Comparison of ENCODE assay signal across 7 mouse cellular contexts in the genomic region with DNA sequence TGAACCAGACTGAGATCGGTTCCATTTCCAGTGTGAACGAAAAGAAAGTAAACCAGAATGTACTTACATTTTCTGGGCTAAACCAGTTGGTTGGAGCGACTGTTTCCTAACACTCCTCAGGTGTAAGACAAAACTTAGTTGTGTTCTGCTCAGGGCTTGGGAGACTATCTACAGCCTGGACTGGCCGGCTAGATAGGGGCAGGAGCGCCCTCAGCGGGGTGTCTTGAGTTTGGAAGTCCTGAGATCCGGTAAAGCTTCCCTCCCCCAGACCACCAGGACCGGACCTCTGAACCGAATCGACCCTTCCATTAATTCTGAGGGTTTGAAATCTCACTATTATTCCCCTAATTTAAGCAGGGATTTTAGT. TPM values are rescaled to one million over a fixed set of nuclear protein-coding genes. Genes with fewer than 3 reads are reported as not detected.
DNase-seq lines count a peak whose midpoint lies in the region; ATAC-seq and TF ChIP-seq lines count a peak whose summit lies in the region.

No protein-coding gene starts in this region.

- H3K27me3 ChIP-seq in heart, embryonic 14.5 days (ENCODE audit: control insufficient read depth, insufficient read depth, low read length), result peaks cover 17% of the 10 kb centered on the region; the same call in 1 of the 2 replicates
- H3K27me3 ChIP-seq in megakaryocyte, embryonic 14.5 days (replicated peaks), result peaks cover 3% of the 10 kb centered on the region
- H3K27me3 ChIP-seq in stomach, postnatal 0 days (ENCODE audit: control insufficient read depth, insufficient read depth, low read length), result no peaks in the 10 kb centered on the region

- H3K9me3 ChIP-seq in heart, embryonic 14.5 days (ENCODE audit: control insufficient read depth, low read length), result peaks cover 11% of the 10 kb centered on the region; the same call in 1 of the 2 replicates
- peaks cover 19% of the 10 kb centered on the region for H3K9me3 ChIP-seq in megakaryocyte, embryonic 14.5 days
- H3K9me3 ChIP-seq in stomach, postnatal 0 days (ENCODE audit: control insufficient read depth, low read length), result 0 out of 2 replicates have a peak, but pooled peaks cover 3% of the 10 kb centered on the region

- peak overlapping the region; percentile 73 for H3K27ac ChIP-seq in brown adipose tissue, adult 24 weeks (replicated peaks; ENCODE audit: low read depth, low read length)
- H3K27ac ChIP-seq in heart, embryonic 14.5 days (replicated peaks in 1 of 2; ENCODE audit: control insufficient read depth in 1 of 2, insufficient read depth in 1 of 2, low read depth in 2 of 2, low read length in 2 of 2), result peak overlapping the region; percentile 35 to 76
- peak overlapping the region; percentile 77 for H3K27ac ChIP-seq in stomach, postnatal 0 days (replicated peaks)

- H3K4me1 ChIP-seq in brown adipose tissue, adult 24 weeks (ENCODE audit: control insufficient read depth, insufficient read depth, insufficient read length, low read length), result no peaks in the 10 kb centered on the region
- peaks cover 0 to 3% of the 10 kb centered on the region in 2 experiments; a peak in 2 of 4 replicates for H3K4me1 ChIP-seq in heart, embryonic 14.5 days (ENCODE audit: control insufficient read depth in 2 of 2, insufficient read depth in 2 of 2, low read length in 2 of 2)
- H3K4me1 ChIP-seq in megakaryocyte, embryonic 14.5 days, result peaks cover 42% of the 10 kb centered on the region
- H3K4me1 ChIP-seq in stomach, postnatal 0 days (replicated peaks; ENCODE audit: control insufficient read depth, insufficient read depth), result no peaks in the 10 kb centered on the region

- DNase-seq in R1 (ENCODE audit: low read depth, low spot score), result peak; percentile 59
- DNase-seq in kidney, postnatal 4 days, result peak; percentile 63 to 79
- peak; percentile 55 for DNase-seq in stomach, postnatal 0 days (ENCODE audit: low spot score)
- DNase-seq in frontal cortex, postnatal 25 days (ENCODE audit: low spot score in 2 of 2), result no peak

- peak; percentile 56 for TF ChIP-seq CTCF in stomach, postnatal 0 days (IDR thresholded peaks at IDR 0.05; ENCODE audit: low read depth)

- TF ChIP-seq EP300 in stomach, postnatal 0 days (optimal IDR thresholded peaks at IDR 0.05), result no peak

- under 1% methylated on average over 10 of the region's 10 CpGs for WGBS in heart, embryonic 14.5 days
- WGBS in stomach, postnatal 0 days, result 2% methylated on average over 10 of the region's 10 CpGs

- peak overlapping the region; percentile 80 for H3K9ac ChIP-seq in heart, embryonic 14.5 days (ENCODE audit: low read length)
- peak overlapping the region; percentile 77 for H3K9ac ChIP-seq in stomach, postnatal 0 days (ENCODE audit: low read length)

- peak overlapping the region; percentile 98 for H3K4me2 ChIP-seq in heart, embryonic 14.5 days (ENCODE audit: low read length)
- peak overlapping the region; percentile 92 for H3K4me2 ChIP-seq in stomach, postnatal 0 days (replicated peaks; ENCODE audit: low read depth)

- no peaks in the 10 kb centered on the region for H3K36me3 ChIP-seq in heart, embryonic 14.5 days (ENCODE audit: control insufficient read depth, insufficient read depth, low read length)
- H3K36me3 ChIP-seq in megakaryocyte, embryonic 14.5 days (replicated peaks; ENCODE audit: low read length), result peaks cover 28% of the 10 kb centered on the region
- H3K36me3 ChIP-seq in stomach, postnatal 0 days (ENCODE audit: control insufficient read depth, insufficient read depth, low read length), result no peaks in the 10 kb centered on the region

- peak overlapping the region; percentile 81 for H3K4me3 ChIP-seq in brown adipose tissue, adult 24 weeks (ENCODE audit: insufficient read depth, low read depth, low read length)
- H3K4me3 ChIP-seq in heart, embryonic 14.5 days (ENCODE audit: control insufficient read depth in 1 of 2, insufficient read depth in 1 of 2, low read depth in 1 of 2, low read length in 2 of 2), result peak overlapping the region; percentile 63 to 65
- peak overlapping the region; percentile 98 for H3K4me3 ChIP-seq in megakaryocyte, embryonic 14.5 days (replicated peaks)
- H3K4me3 ChIP-seq in stomach, postnatal 0 days (ENCODE audit: low read depth, low read length), result peak overlapping the region; percentile 76

- ATAC-seq in heart, embryonic 14.5 days (ENCODE audit: insufficient number of reproducible peaks, insufficient read depth, low FRiP score, low read depth), result no peak
- ATAC-seq in stomach, postnatal 0 days (ENCODE audit: low FRiP score, low TSS enrichment), result peak; percentile 69

RNA-seq across cellular contexts. Expression of gene Rai14, which starts 0.7 kb away (rescaled TPM):
- polyA plus RNA-seq in brown adipose tissue, adult 24 weeks (2012; ENCODE audit: insufficient read depth, insufficient read length, missing spikeins), result 1.7 and 2.3 TPM in 2 replicates
- polyA plus RNA-seq in heart, embryonic 14.5 days (2014; fragmentation: Nextera tagmentation; extraction: Ambion mirVana), result 12.9 and 14.9 TPM in 2 replicates
- polyA plus RNA-seq in megakaryocyte, embryonic 14.5 days (2012; ENCODE audit: insufficient read depth, low replicate concordance), result 2.1 TPM in 1 of 2 replicates, not detected in the other
- polyA plus RNA-seq in stomach, postnatal 0 days (2015; fragmentation: Nextera tagmentation; extraction: Ambion mirVana), result 8.0 and 8.7 TPM in 2 replicates

Comparison
In these comparisons a context has a peak if more than half of its experiments do, and no peak if none do; other contexts are left out.
1. DNase-seq: peak in R1 (single experiment), kidney, postnatal 4 days (2 of 2) and stomach, postnatal 0 days (single experiment); none in frontal cortex, postnatal 25 days (0 of 2).
2. Peak in every context shown above with its lines, with median percentiles within 50 percentile points of each other: H3K27ac ChIP-seq and H3K4me3 ChIP-seq.